Mouse (Mus musculus) E14TG2a.4 (cell line): ENCODE results near the gene Sncb.

Source experiments
- CTCF ChIP-seq: conservative IDR thresholded peaks from 2 replicates; pipeline ENCODE4 v1.5.1; 2014; ENCODE audit warnings: low read length
- NANOG ChIP-seq: IDR thresholded peaks from 2 replicates; pipeline ENCODE4 v1.6.1; 2014; ENCODE audit warnings: borderline replicate concordance, low read length, mixed read lengths
- POU5F1 ChIP-seq: IDR thresholded peaks from 2 replicates; pipeline ENCODE4 v1.6.1; 2014; ENCODE audit warnings: low read length, borderline replicate concordance

DNA sequence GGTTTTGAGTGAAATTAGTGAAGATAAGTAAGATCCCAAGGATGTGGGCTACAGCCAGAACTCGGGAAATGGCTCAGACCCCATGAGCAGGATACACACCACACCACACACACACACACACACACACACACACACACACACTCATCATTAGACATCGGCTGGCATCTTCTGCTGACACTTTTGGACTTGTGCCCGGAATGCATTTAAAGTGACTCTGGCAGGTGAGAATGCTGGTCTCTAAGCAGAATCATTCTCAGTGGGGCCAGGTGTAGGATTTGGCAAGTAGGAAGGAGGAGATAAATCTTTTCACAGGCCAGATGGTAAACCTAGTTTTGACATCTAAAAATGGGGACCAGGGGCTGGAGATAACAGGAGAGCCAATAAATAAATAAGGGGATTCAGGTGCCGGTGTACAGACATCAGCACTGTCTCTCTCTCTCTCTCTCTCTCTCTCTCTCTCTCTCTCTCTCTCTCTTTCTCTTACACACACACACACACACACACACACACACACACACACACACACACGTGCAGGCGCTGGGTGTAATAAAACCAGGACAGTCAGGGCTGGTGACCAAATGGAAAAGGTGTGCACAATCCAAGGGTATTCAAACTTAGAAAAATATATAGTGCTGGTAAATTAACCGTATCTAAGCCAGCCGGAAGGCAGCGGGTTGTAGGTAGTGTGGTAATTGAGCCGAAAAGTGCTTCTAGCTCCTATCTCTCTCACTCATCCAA is 9.1 kb downstream of the Sncb start:
- TF ChIP-seq CTCF (no peak), NANOG (no peak), POU5F1 (no peak)
